32 mouse cellular contexts compared by ENCODE assay signal in the genomic region with DNA sequence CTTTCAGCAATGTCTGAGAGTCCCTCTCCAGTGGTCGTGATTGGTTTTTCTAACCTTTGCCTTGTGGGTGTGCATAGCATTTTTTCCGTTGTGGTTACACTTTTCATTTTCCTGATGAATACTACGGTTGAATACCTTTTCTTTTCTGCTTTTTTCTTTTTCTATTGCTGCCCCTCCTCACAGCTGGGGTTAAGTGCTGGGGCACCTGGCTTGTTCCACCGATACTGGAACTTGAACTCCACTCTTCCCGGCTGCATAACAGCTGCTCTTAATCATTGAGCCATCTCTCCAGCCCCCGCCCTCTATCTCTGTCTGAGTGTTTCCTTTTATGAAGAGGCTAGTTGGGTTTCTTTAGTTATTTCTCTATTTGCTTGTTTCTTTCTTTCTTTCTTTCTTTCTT. TPM values are rescaled to one million over a fixed set of nuclear protein-coding genes. Genes with fewer than 3 reads are reported as not detected.
DNase-seq lines count a peak whose midpoint lies in the region; ATAC-seq and TF ChIP-seq lines count a peak whose summit lies in the region.
"Had no signal": no experiment of that assay in that cellular context is flagged by ENCODE, and none has a peak within 500 bp of the region (broad histone marks: within the 10 kb centered on the region; RNA-seq: fewer than 3 reads in every experiment).

No protein-coding gene starts in this region.

- 0 out of 2 replicates have a peak, but pooled peaks cover 11% of the 10 kb centered on the region for H3K4me1 ChIP-seq in intestine, embryonic 15.5 days (replicated peaks)
- H3K4me1 ChIP-seq in intestine, postnatal 0 days (replicated peaks; ENCODE audit: control insufficient read depth, insufficient read depth, low read length): peaks cover 6% of the 10 kb centered on the region; the same call in 1 of the 2 replicates
- no peaks in the 10 kb centered on the region; the same call in 1 of the 2 replicates for H3K4me1 ChIP-seq in embryonic facial prominence, embryonic 11.5 days (ENCODE audit: control insufficient read depth, insufficient read depth, low read length)
- H3K4me1 ChIP-seq in hindbrain, embryonic 10.5 days (replicated peaks): peaks cover 13% of the 10 kb centered on the region

- WGBS in intestine, embryonic 15.5 days: 23% methylated on average over 6 of the region's 6 CpGs
- 17% methylated on average over 6 of the region's 6 CpGs for WGBS in intestine, postnatal 0 days
- 32% methylated on average over 6 of the region's 6 CpGs for WGBS in embryonic facial prominence, embryonic 11.5 days
- WGBS in hindbrain, embryonic 10.5 days: 51% methylated on average over 6 of the region's 6 CpGs

- no peaks in the 10 kb centered on the region for H3K9me3 ChIP-seq in intestine, embryonic 15.5 days
- no peaks in the 10 kb centered on the region for H3K9me3 ChIP-seq in intestine, postnatal 0 days (ENCODE audit: control insufficient read depth)
- H3K9me3 ChIP-seq in embryonic facial prominence, embryonic 11.5 days (replicated peaks; ENCODE audit: control insufficient read depth, low read length): no peaks in the 10 kb centered on the region
- H3K9me3 ChIP-seq in hindbrain, embryonic 10.5 days: no peaks in the 10 kb centered on the region
- H3K9me3 ChIP-seq: embryonic facial prominence, embryonic 15.5 days; forebrain, embryonic 12.5 days; heart, embryonic 13.5 days; limb, embryonic 13.5 days; neural tube, embryonic 15.5 days; stomach, embryonic 15.5 days had no signal

- TF ChIP-seq CTCF in intestine, postnatal 0 days (IDR thresholded peaks at IDR 0.05; ENCODE audit: low read depth): no peak

- H3K4me3 ChIP-seq in intestine, embryonic 15.5 days (replicated peaks): no peak overlapping the region
- no peak overlapping the region for H3K4me3 ChIP-seq in intestine, postnatal 0 days (ENCODE audit: low read depth, low read length)
- no peak overlapping the region for H3K4me3 ChIP-seq in embryonic facial prominence, embryonic 11.5 days (ENCODE audit: low read depth, low read length)
- no peak overlapping the region for H3K4me3 ChIP-seq in hindbrain, embryonic 10.5 days
- H3K4me3 ChIP-seq: embryonic facial prominence, embryonic 15.5 days; forebrain, embryonic 12.5 days; heart, embryonic 13.5 days; layer of hippocampus, adult 2 months; limb, embryonic 13.5 days; neural tube, embryonic 15.5 days; stomach, embryonic 15.5 days had no signal

- H3K27ac ChIP-seq in intestine, embryonic 15.5 days: no peak overlapping the region
- no peak overlapping the region for H3K27ac ChIP-seq in intestine, postnatal 0 days (ENCODE audit: low read depth, low read length)
- H3K27ac ChIP-seq in embryonic facial prominence, embryonic 11.5 days (replicated peaks; ENCODE audit: low read depth, low read length): no peak overlapping the region
- H3K27ac ChIP-seq in hindbrain, embryonic 10.5 days: no peak overlapping the region
- H3K27ac ChIP-seq: embryonic facial prominence, embryonic 15.5 days; forebrain, embryonic 12.5 days; heart, embryonic 13.5 days; hindbrain, embryonic 14.5 days; layer of hippocampus, adult 2 months; limb, embryonic 13.5 days; neural tube, embryonic 15.5 days; stomach, embryonic 15.5 days had no signal

- no peaks in the 10 kb centered on the region for H3K36me3 ChIP-seq in intestine, embryonic 15.5 days
- no peaks in the 10 kb centered on the region for H3K36me3 ChIP-seq in intestine, postnatal 0 days (ENCODE audit: control insufficient read depth, insufficient read depth)
- H3K36me3 ChIP-seq in embryonic facial prominence, embryonic 11.5 days (replicated peaks; ENCODE audit: control insufficient read depth, insufficient read depth, low read depth, low read length): no peaks in the 10 kb centered on the region
- H3K36me3 ChIP-seq in hindbrain, embryonic 10.5 days: no peaks in the 10 kb centered on the region
- H3K36me3 ChIP-seq: embryonic facial prominence, embryonic 15.5 days; forebrain, embryonic 12.5 days; limb, embryonic 13.5 days; neural tube, embryonic 15.5 days; stomach, embryonic 15.5 days had no signal

- peak; percentile 49 for DNase-seq in 3T3-L1 (ENCODE audit: low read depth, low spot score)
- peak; percentile 37 for DNase-seq in A20 (ENCODE audit: low read depth, low spot score)
- DNase-seq in embryonic facial prominence, embryonic 11.5 days (ENCODE audit: low spot score): peak; percentile 46
- no peak for DNase-seq in hindbrain, embryonic 10.5 days (ENCODE audit: low spot score)
- no peak for DNase-seq in thymus, postnatal 10 days (ENCODE audit: low spot score in 2 of 2)
- DNase-seq in kidney, postnatal 4 days: no peak
- DNase-seq: adrenal gland, postnatal 36 days; cerebellum, adult 18-20 months; forebrain, postnatal 0 days; gastrocnemius, postnatal 14 days; heart, adult 11 months; kidney, postnatal 25 days; lung, adult 18-20 months; midbrain, embryonic 14.5 days; retina, postnatal 1 day; right cerebral cortex, postnatal 25 days; thymus, postnatal 14 days had no signal

- no peak overlapping the region for H3K9ac ChIP-seq in intestine, embryonic 15.5 days
- H3K9ac ChIP-seq in intestine, postnatal 0 days (ENCODE audit: low read depth, low read length): no peak overlapping the region
- no peak overlapping the region for H3K9ac ChIP-seq in embryonic facial prominence, embryonic 11.5 days (replicated peaks; ENCODE audit: low read length)
- H3K9ac ChIP-seq: embryonic facial prominence, embryonic 15.5 days; forebrain, embryonic 12.5 days; forebrain, postnatal 0 days; heart, embryonic 13.5 days; hindbrain, embryonic 14.5 days; limb, embryonic 13.5 days; neural tube, embryonic 15.5 days; stomach, embryonic 15.5 days had no signal

- H3K4me2 ChIP-seq in intestine, embryonic 15.5 days (replicated peaks): no peak overlapping the region
- H3K4me2 ChIP-seq in intestine, postnatal 0 days (replicated peaks; ENCODE audit: low read depth): no peak overlapping the region
- no peak overlapping the region for H3K4me2 ChIP-seq in embryonic facial prominence, embryonic 11.5 days (ENCODE audit: low read depth, low read length)
- H3K4me2 ChIP-seq: embryonic facial prominence, embryonic 15.5 days; forebrain, embryonic 12.5 days; heart, embryonic 13.5 days; hindbrain, embryonic 14.5 days; limb, embryonic 13.5 days; neural tube, embryonic 15.5 days; stomach, embryonic 15.5 days had no signal

- no peaks in the 10 kb centered on the region for H3K27me3 ChIP-seq in intestine, embryonic 15.5 days (replicated peaks)
- H3K27me3 ChIP-seq in intestine, postnatal 0 days (replicated peaks; ENCODE audit: control insufficient read depth, insufficient read depth, low read length): no peaks in the 10 kb centered on the region
- H3K27me3 ChIP-seq in embryonic facial prominence, embryonic 11.5 days (ENCODE audit: control insufficient read depth, insufficient read depth, low read length): no peaks in the 10 kb centered on the region
- H3K27me3 ChIP-seq in hindbrain, embryonic 10.5 days (ENCODE audit: insufficient read depth, poor library complexity, severe bottlenecking): no peaks in the 10 kb centered on the region
- H3K27me3 ChIP-seq: embryonic facial prominence, embryonic 15.5 days; forebrain, embryonic 12.5 days; heart, embryonic 13.5 days; limb, embryonic 13.5 days; neural tube, embryonic 15.5 days; stomach, embryonic 15.5 days had no signal

- peak; percentile 60; the same call in 1 of the 2 replicates for ATAC-seq in intestine, embryonic 15.5 days
- ATAC-seq in intestine, postnatal 0 days: no peak
- ATAC-seq in embryonic facial prominence, embryonic 11.5 days (replicated peaks; ENCODE audit: insufficient number of reproducible peaks, low FRiP score, low TSS enrichment, low read depth): no peak
- ATAC-seq: forebrain, postnatal 0 days; lung, postnatal 0 days had no signal

RNA-seq across cellular contexts. Expression of a gene that starts 17.1 kb away (rescaled TPM):
- 14.8 and 15.4 TPM in 2 replicates for polyA plus RNA-seq in intestine, embryonic 15.5 days (2015; fragmentation: Nextera tagmentation; extraction: Ambion mirVana)
- polyA plus RNA-seq in intestine, postnatal 0 days (2015; fragmentation: Nextera tagmentation; extraction: Ambion mirVana): 16.6 and 16.9 TPM in 2 replicates
- 1.4 and 1.5 TPM in 2 replicates for polyA plus RNA-seq in embryonic facial prominence, embryonic 11.5 days (2014; fragmentation: Nextera tagmentation; extraction: Ambion mirVana)
- polyA plus RNA-seq in hindbrain, embryonic 10.5 days (2016; fragmentation: Nextera tagmentation; extraction: Ambion mirVana): 0.68 and 1.6 TPM in 2 replicates

RNA-seq across cellular contexts. Expression of a gene that starts 32.2 kb away (rescaled TPM):
- polyA plus RNA-seq in intestine, embryonic 15.5 days (2015; fragmentation: Nextera tagmentation; extraction: Ambion mirVana): 0.53 TPM in 1 of 2 replicates, not detected in the other
- polyA plus RNA-seq in intestine, postnatal 0 days (2015; fragmentation: Nextera tagmentation; extraction: Ambion mirVana): 0.38 TPM in 1 of 2 replicates, not detected in the other
- polyA plus RNA-seq in embryonic facial prominence, embryonic 11.5 days (2014; fragmentation: Nextera tagmentation; extraction: Ambion mirVana): 0.69 TPM in 1 of 2 replicates, not detected in the other
- polyA plus RNA-seq in hindbrain, embryonic 10.5 days (2016; fragmentation: Nextera tagmentation; extraction: Ambion mirVana): not detected in 2 replicates
- polyA plus RNA-seq: brain, embryonic 14.5 days; embryonic facial prominence, embryonic 15.5 days; forebrain, embryonic 12.5 days; forebrain, postnatal 0 days; hindbrain, embryonic 14.5 days; kidney, embryonic 14.5 days; limb, embryonic 13.5 days; lung, postnatal 0 days; midbrain, embryonic 14.5 days; neural tube, embryonic 15.5 days; stomach, embryonic 15.5 days; urinary bladder, adult 2 months had no signal

RNA-seq across cellular contexts. Expression of a gene that starts 32.3 kb away (rescaled TPM):
- 233 TPM in 2 replicates for polyA plus RNA-seq in intestine, embryonic 15.5 days (2015; fragmentation: Nextera tagmentation; extraction: Ambion mirVana)
- polyA plus RNA-seq in intestine, postnatal 0 days (2015; fragmentation: Nextera tagmentation; extraction: Ambion mirVana): 557 and 587 TPM in 2 replicates
- 107 and 108 TPM in 2 replicates for polyA plus RNA-seq in embryonic facial prominence, embryonic 11.5 days (2014; fragmentation: Nextera tagmentation; extraction: Ambion mirVana)
- polyA plus RNA-seq in hindbrain, embryonic 10.5 days (2016; fragmentation: Nextera tagmentation; extraction: Ambion mirVana): 142 and 146 TPM in 2 replicates

RNA-seq across cellular contexts. Expression of a gene that starts 37.1 kb away (rescaled TPM):
- 0.08 and 0.18 TPM in 2 replicates for polyA plus RNA-seq in intestine, embryonic 15.5 days (2015; fragmentation: Nextera tagmentation; extraction: Ambion mirVana)
- polyA plus RNA-seq in intestine, postnatal 0 days (2015; fragmentation: Nextera tagmentation; extraction: Ambion mirVana): 0.88 and 1.0 TPM in 2 replicates
- 0.13 and 0.14 TPM in 2 replicates for polyA plus RNA-seq in embryonic facial prominence, embryonic 11.5 days (2014; fragmentation: Nextera tagmentation; extraction: Ambion mirVana)
- polyA plus RNA-seq in hindbrain, embryonic 10.5 days (2016; fragmentation: Nextera tagmentation; extraction: Ambion mirVana): 0.60 and 2.0 TPM in 2 replicates
- polyA plus RNA-seq: intestine, embryonic 14.5 days; kidney, embryonic 14.5 days had no signal

RNA-seq across cellular contexts. Expression of a gene that starts 53.9 kb away (rescaled TPM):
- 1.3 and 1.7 TPM in 2 replicates for polyA plus RNA-seq in intestine, embryonic 15.5 days (2015; fragmentation: Nextera tagmentation; extraction: Ambion mirVana)
- 1.6 and 1.8 TPM in 2 replicates for polyA plus RNA-seq in intestine, postnatal 0 days (2015; fragmentation: Nextera tagmentation; extraction: Ambion mirVana)
- not detected in 2 replicates for polyA plus RNA-seq in embryonic facial prominence, embryonic 11.5 days (2014; fragmentation: Nextera tagmentation; extraction: Ambion mirVana)
- 0.10 and 0.27 TPM in 2 replicates for polyA plus RNA-seq in hindbrain, embryonic 10.5 days (2016; fragmentation: Nextera tagmentation; extraction: Ambion mirVana)

Comparison
In these comparisons a context has a peak if more than half of its experiments do, and no peak if none do; other contexts are left out.
1. DNase-seq: peak in 3T3-L1 (single experiment), A20 (single experiment) and embryonic facial prominence, embryonic 11.5 days (single experiment); none in hindbrain, embryonic 10.5 days (single experiment), thymus, postnatal 10 days (0 of 2) and kidney, postnatal 4 days (0 of 2).